Mouse (Mus musculus): ENCODE data around the gene Samd15. TPM values are rescaled to one million over a fixed set of nuclear protein-coding genes. Genes with fewer than 3 reads are reported as not detected.
"Not testable (repeated sequence)": the region's sequence is repeated elsewhere in the genome, so short reads cannot be mapped to it uniquely, and the experiment has no call there.

Gene Samd15
- 1.3 and 1.9 TPM in 2 replicates for polyA plus RNA-seq (2015; fragmentation: Nextera tagmentation; extraction: Ambion mirVana)

GRCm38 (mm10) chr12:87199206-87199972 lies at the start of gene Samd15:
TSS of gene Samd15 (plus strand) at chr12:87199723.
- Histone ChIP-seq H3K4me2 (peak within 1 kb of the TSS; percentile 94), H3K4me1 (peaks cover 7% of the 10 kb centered on the region), H3K9me3 (no peaks in the 10 kb centered on the region), H3K4me3 (peak within 1 kb of the TSS; percentile 86), H3K27me3 (no peaks in the 10 kb centered on the region), H3K9ac (peak within 1 kb of the TSS; percentile 88), H3K27ac (peak within 1 kb of the TSS; percentile 61), H3K36me3 (no peaks in the 10 kb centered on the region)
- WGBS, result 1% methylated on average over 38 of the region's 38 CpGs
- ATAC-seq (ENCODE audit: borderline replicate concordance, extremely low read depth, low FRiP score, low TSS enrichment), result peak; percentile 53

- ATAC-seq (ENCODE audit: borderline replicate concordance, extremely low read depth, low FRiP score, low TSS enrichment), result not testable (repeated sequence)
Observed at GRCm38 (mm10) chr12:87154448-87154847, 45.1 kb upstream of the Samd15 start.

DNA sequence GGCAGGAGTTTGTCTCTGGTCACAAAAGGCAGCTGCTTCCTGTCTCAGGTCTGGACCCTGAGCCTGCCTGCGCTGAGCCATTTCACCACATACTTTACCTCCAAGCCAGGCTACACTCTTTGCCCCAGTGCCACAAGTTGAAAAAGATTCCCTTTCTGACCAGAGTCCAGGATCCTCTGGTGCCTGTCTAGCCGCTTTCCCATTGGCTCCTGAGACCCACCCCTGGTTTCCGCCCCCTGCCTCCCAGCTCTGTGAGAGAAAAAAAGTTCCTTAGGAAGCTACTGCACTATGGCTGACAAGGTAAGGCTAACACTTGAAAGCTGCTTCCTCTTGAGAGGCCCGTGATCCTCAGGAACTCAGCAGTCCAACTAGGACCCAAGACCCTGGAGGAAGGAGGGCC lies 42.2 kb upstream of the Samd15 start:
- H3K4me1 ChIP-seq, result peaks cover 6% of the 10 kb centered on the region; the same call in 1 of the 2 replicates
- H3K4me2 ChIP-seq, result peak overlapping the region; percentile 39
- H3K27me3 ChIP-seq, result no peaks in the 10 kb centered on the region
- ATAC-seq (ENCODE audit: borderline replicate concordance, extremely low read depth, low FRiP score, low TSS enrichment), result peak; percentile 48; the same call in 1 of the 2 replicates
- no peak overlapping the region for H3K9ac ChIP-seq
- 31% methylated on average over 4 of the region's 4 CpGs for WGBS
- H3K4me3 ChIP-seq, result peak overlapping the region; percentile 14
- no peaks in the 10 kb centered on the region for H3K9me3 ChIP-seq
- H3K36me3 ChIP-seq, result peaks cover 11% of the 10 kb centered on the region; the same call in 1 of the 2 replicates
- H3K27ac ChIP-seq, result peak overlapping the region; percentile 75

More at GRCm38 (mm10) chr12:87154448-87154847, 45.1 kb upstream of the Samd15 start:
- not testable (repeated sequence) for H3K9me3 ChIP-seq, H3K4me2 ChIP-seq, H3K27ac ChIP-seq, H3K4me1 ChIP-seq, H3K9ac ChIP-seq, H3K4me3 ChIP-seq, H3K27me3 ChIP-seq
- peaks cover 13% of the 10 kb centered on the region; the same call in 1 of the 2 replicates for H3K36me3 ChIP-seq
- WGBS, result 88% methylated on average over 4 of the region's 4 CpGs

- 43% methylated on average over 7 of the region's 7 CpGs for WGBS
Observed at GRCm38 (mm10) chr12:87158099-87158498, 41.4 kb upstream of the Samd15 start.

GRCm38 (mm10) chr12:87160310-87160709 lies 39.2 kb upstream of the Samd15 start:
- no peak overlapping the region for H3K27ac ChIP-seq
- no peaks in the 10 kb centered on the region for H3K27me3 ChIP-seq
- H3K36me3 ChIP-seq, result peaks cover 19% of the 10 kb centered on the region; the same call in 1 of the 2 replicates
- no peaks in the 10 kb centered on the region for H3K9me3 ChIP-seq
- peaks cover 6% of the 10 kb centered on the region; the same call in 1 of the 2 replicates for H3K4me1 ChIP-seq
- H3K4me2 ChIP-seq, result no peak overlapping the region
- no peak overlapping the region for H3K9ac ChIP-seq
- no peak overlapping the region for H3K4me3 ChIP-seq
- WGBS, result 61% methylated on average over 1 of the region's 1 CpGs
- no peak for ATAC-seq (ENCODE audit: borderline replicate concordance, extremely low read depth, low FRiP score, low TSS enrichment)

More at GRCm38 (mm10) chr12:87158099-87158498, 41.4 kb upstream of the Samd15 start:
- ATAC-seq (ENCODE audit: borderline replicate concordance, extremely low read depth, low FRiP score, low TSS enrichment), result peak; percentile 68; the same call in 1 of the 2 replicates
- H3K36me3 ChIP-seq, result peaks cover 11% of the 10 kb centered on the region; the same call in 1 of the 2 replicates
- H3K9ac ChIP-seq, result no peak overlapping the region
- H3K4me2 ChIP-seq, result peak overlapping the region; percentile 39
- no peaks in the 10 kb centered on the region for H3K9me3 ChIP-seq
- H3K27ac ChIP-seq, result peak overlapping the region; percentile 75
- peak overlapping the region; percentile 14; the same call in 1 of the 2 replicates for H3K4me3 ChIP-seq
- H3K4me1 ChIP-seq, result peaks cover 6% of the 10 kb centered on the region; the same call in 1 of the 2 replicates
- H3K27me3 ChIP-seq, result no peaks in the 10 kb centered on the region

DNA sequence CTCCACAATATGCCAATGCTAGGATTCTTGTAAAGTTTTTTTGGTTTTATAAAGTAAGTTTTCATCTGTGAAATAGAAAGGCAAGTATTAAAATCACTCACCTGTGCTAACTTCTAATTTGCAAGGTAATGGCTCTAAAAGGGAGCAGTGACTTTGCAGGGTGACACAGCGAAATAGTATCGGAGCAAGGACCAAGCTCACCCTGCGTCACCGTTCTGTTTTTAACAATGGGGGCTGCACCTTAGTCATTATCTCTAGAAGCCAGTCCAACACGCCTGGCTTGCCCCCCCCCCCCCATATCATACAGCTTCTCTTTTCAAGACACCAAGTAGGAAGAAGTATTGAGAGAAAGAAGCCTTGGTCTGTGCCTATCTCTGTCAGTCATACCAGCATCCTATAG lies 38.7 kb upstream of the Samd15 start:
- H3K9me3 ChIP-seq, result no peaks in the 10 kb centered on the region
- H3K36me3 ChIP-seq, result peaks cover 14% of the 10 kb centered on the region; the same call in 1 of the 2 replicates
- H3K4me2 ChIP-seq, result no peak overlapping the region
- H3K9ac ChIP-seq, result no peak overlapping the region
- 87% methylated on average over 5 of the region's 5 CpGs for WGBS
- no peak for ATAC-seq (ENCODE audit: borderline replicate concordance, extremely low read depth, low FRiP score, low TSS enrichment)
- H3K27me3 ChIP-seq, result no peaks in the 10 kb centered on the region
- H3K27ac ChIP-seq, result no peak overlapping the region
- peaks cover 6% of the 10 kb centered on the region; the same call in 1 of the 2 replicates for H3K4me1 ChIP-seq
- no peak overlapping the region for H3K4me3 ChIP-seq

DNA sequence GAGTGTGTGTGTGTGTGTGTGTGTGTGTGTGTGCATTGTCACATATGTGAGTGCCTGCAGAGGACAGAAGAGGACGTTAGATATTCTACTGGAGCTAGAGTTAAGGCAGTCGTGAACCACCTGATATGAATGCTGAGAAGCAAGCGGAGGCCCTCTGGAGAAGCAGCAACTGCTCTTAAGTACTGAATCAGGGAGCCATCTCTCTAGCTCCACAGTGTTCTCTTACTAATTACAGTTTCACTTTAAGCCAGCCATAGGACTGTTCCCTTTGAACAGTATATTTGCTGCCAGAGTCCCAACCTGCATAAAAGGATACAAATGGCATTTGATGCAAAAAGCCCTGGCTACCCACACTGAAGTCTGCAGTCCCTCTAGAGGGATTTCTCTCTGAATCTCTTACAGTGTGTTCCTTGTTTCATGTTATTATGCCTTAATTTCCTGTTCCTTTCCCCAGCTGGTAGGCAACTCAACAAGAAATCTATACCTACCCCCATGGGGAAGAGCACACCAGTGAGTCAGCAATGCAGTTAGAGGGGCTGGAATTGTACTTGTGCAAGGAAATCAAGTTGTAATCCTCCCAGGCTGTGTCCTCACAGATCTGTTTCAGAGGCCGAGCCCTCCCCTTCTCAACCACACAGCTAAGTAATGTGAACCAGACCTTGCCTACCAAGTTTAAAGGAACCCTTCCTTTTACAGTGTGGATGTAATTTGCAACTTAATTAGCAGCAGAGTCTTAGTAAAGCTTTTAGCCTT lies 24.2 kb upstream of the Samd15 start:
- Histone ChIP-seq H3K27ac (no peak overlapping the region), H3K4me3 (no peak overlapping the region), H3K4me1 (no peaks in the 10 kb centered on the region), H3K9me3 (no peaks in the 10 kb centered on the region), H3K27me3 (no peaks in the 10 kb centered on the region), H3K4me2 (no peak overlapping the region), H3K36me3 (peaks cover 11% of the 10 kb centered on the region), H3K9ac (no peak overlapping the region)
- ATAC-seq (ENCODE audit: borderline replicate concordance, extremely low read depth, low FRiP score, low TSS enrichment), result no peak
- 75% methylated on average over 4 of the region's 4 CpGs for WGBS

DNA sequence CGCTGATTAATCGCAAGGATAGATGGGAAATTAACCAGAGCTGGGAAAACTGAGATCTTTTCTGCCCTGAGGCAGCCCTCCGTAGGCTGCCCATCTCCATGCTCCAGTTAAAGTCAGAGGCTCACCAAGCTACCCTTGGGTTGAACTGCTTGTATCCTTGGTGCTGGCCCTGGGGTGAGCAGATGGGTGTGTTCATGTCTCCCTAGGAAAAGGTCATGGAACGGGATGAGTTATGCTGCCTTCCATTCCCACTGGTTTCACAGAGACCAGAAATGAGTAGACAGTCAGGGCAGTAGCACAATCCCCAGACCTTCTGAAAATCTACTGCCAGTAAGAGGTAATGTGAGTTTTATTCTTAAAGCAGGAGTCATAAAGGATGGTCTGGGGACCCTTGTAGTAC lies 21.9 kb upstream of the Samd15 start:
- Histone ChIP-seq H3K4me3 (no peak overlapping the region), H3K27ac (no peak overlapping the region), H3K27me3 (no peaks in the 10 kb centered on the region), H3K4me1 (no peaks in the 10 kb centered on the region), H3K36me3 (no peaks in the 10 kb centered on the region), H3K9ac (no peak overlapping the region), H3K9me3 (no peaks in the 10 kb centered on the region), H3K4me2 (no peak overlapping the region)
- WGBS, result 93% methylated on average over 4 of the region's 4 CpGs
- no peak for ATAC-seq (ENCODE audit: borderline replicate concordance, extremely low read depth, low FRiP score, low TSS enrichment)

GRCm38 (mm10) chr12:87193008-87193407 lies 6.5 kb upstream of the Samd15 start:
- Histone ChIP-seq H3K27me3 (no peaks in the 10 kb centered on the region), H3K4me2 (no peak overlapping the region), H3K9me3 (no peaks in the 10 kb centered on the region), H3K36me3 (no peaks in the 10 kb centered on the region), H3K4me3 (no peak overlapping the region), H3K4me1 (no peaks in the 10 kb centered on the region), H3K9ac (no peak overlapping the region), H3K27ac (no peak overlapping the region)
- WGBS, result 86% methylated on average over 3 of the region's 3 CpGs
- ATAC-seq (ENCODE audit: borderline replicate concordance, extremely low read depth, low FRiP score, low TSS enrichment), result no peak

DNA sequence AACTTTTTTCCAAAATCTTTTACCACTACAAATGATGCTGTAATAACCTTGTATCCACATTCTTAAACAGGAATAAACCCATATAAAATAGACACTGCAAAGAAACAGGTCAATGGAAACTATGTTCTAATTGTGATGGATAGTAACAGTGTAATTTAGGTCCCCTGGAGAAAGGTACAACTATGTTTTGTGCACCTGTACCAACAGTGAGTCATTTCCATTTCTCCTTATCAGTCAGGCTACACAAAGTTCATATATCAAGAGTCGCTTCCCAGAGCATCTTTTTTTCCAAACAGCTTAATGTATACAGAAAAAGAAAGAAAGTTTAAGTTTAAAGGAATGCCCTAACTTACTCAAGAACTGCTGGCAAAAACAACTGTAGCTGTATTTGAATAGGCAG lies 4.5 kb upstream of the Samd15 start:
- Histone ChIP-seq H3K27ac (no peak overlapping the region), H3K4me1 (peaks cover 7% of the 10 kb centered on the region), H3K9me3 (no peaks in the 10 kb centered on the region), H3K36me3 (no peaks in the 10 kb centered on the region), H3K9ac (no peak overlapping the region), H3K4me3 (no peak overlapping the region), H3K4me2 (no peak overlapping the region), H3K27me3 (no peaks in the 10 kb centered on the region)
- WGBS, result 33% methylated on average over 1 of the region's 1 CpGs
- ATAC-seq (ENCODE audit: borderline replicate concordance, extremely low read depth, low FRiP score, low TSS enrichment), result no peak

DNA sequence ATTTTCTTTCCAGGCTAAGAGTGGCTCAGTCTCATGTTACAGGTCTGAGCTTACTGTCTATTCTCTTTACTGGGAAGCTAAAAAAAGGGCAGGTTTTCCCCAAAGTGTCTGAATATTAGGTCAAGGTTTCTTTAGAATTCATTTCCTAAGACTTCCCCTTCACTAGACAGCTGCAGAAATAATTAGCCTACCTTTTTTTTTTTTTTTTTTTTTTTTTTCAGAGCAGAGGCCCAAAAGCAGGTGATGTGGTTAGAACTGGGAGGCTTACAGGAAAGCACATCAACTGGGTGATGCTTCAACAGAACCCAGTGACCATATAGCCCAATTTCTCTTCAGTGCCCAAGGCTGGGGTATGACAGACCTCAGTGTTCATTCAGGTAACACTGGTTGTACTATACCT lies 3.2 kb upstream of the Samd15 start:
- Histone ChIP-seq H3K36me3 (no peaks in the 10 kb centered on the region), H3K9ac (no peak overlapping the region), H3K9me3 (no peaks in the 10 kb centered on the region), H3K27me3 (no peaks in the 10 kb centered on the region), H3K27ac (no peak overlapping the region), H3K4me2 (no peak overlapping the region), H3K4me1 (peaks cover 7% of the 10 kb centered on the region), H3K4me3 (no peak overlapping the region)
- ATAC-seq (ENCODE audit: borderline replicate concordance, extremely low read depth, low FRiP score, low TSS enrichment), result no peak

- Histone ChIP-seq H3K27ac (no peak overlapping the region), H3K4me3 (peak overlapping the region; percentile 86), H3K9ac (peak overlapping the region; percentile 88; the same call in 1 of the 2 replicates), H3K9me3 (no peaks in the 10 kb centered on the region), H3K4me1 (peaks cover 7% of the 10 kb centered on the region), H3K4me2 (peak overlapping the region; percentile 94), H3K36me3 (no peaks in the 10 kb centered on the region), H3K27me3 (no peaks in the 10 kb centered on the region)
- 55% methylated on average over 6 of the region's 6 CpGs for WGBS
- no peak for ATAC-seq (ENCODE audit: borderline replicate concordance, extremely low read depth, low FRiP score, low TSS enrichment)
Observed at GRCm38 (mm10) chr12:87198792-87199191, 731 bp upstream of the Samd15 start.
